Comparison of ENCODE assay signal across 8 mouse cellular contexts in the genomic region with DNA sequence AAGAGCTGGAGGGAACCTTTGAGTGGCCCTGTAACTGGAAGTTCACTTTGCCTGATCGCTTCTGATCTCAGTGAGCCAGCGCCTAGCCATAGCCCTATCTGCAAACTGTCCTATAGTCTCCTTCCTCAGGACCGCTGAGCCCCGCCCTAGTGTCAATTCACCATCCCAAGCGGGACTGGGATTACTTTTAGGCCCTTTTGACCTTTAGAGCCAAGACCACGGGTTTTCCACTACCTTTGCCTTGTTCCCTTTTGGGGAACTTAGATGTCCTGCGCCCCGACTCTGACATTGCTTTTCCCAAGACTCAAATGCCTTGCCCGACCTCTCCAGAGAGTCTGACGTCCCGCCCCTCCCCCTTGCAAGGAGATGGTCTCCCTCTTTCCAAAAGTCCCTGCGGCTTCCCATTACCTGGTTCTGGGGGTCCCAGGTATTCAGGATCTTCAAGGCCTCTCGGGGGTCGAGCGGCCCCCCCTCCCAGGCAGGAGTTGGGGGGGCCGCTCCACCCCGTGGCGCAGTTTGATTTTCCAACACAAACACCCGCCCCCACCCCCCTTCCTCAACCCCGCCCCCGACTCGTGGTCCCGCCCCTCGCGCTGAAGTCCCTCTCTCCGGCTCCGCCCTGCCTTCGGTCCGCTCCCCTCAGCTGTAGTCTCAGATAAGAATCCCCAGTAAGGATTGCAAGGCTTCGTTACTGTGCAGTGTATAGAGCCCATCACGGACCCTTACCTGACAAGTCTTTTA. TPM values are rescaled to one million over a fixed set of nuclear protein-coding genes. Genes with fewer than 3 reads are reported as not detected.
DNase-seq lines count a peak whose midpoint lies in the region; ATAC-seq and TF ChIP-seq lines count a peak whose summit lies in the region.

No protein-coding gene starts in this region.

- peaks cover 30% of the 10 kb centered on the region for H3K27me3 ChIP-seq in limb, embryonic 12.5 days
- peaks cover 39% of the 10 kb centered on the region for H3K27me3 ChIP-seq in midbrain, embryonic 12.5 days

- peak overlapping the region; percentile 4; the same call in 1 of the 2 replicates for H3K27ac ChIP-seq in embryonic fibroblast, embryonic 13.5 days (ENCODE audit: insufficient read depth, low read length)
- peak overlapping the region; percentile 99 for H3K27ac ChIP-seq in limb, embryonic 12.5 days
- H3K27ac ChIP-seq in midbrain, embryonic 12.5 days (replicated peaks): peak overlapping the region; percentile 98; the same call in 1 of the 2 replicates

- no peak; the same call in 1 of the 2 replicates for TF ChIP-seq POLR2A in embryonic fibroblast, embryonic 13.5 days (IDR thresholded peaks at IDR 0.05; ENCODE audit: low read depth, low read length)

- peak overlapping the region; percentile 99 for H3K4me2 ChIP-seq in limb, embryonic 12.5 days
- peak overlapping the region; percentile 98 for H3K4me2 ChIP-seq in midbrain, embryonic 12.5 days (replicated peaks)

- peak overlapping the region; percentile 54 for H3K9ac ChIP-seq in limb, embryonic 12.5 days (replicated peaks)
- peak overlapping the region; percentile 34; the same call in 1 of the 2 replicates for H3K9ac ChIP-seq in midbrain, embryonic 12.5 days (replicated peaks)

- WGBS in limb, embryonic 12.5 days: under 1% methylated on average over 31 of the region's 31 CpGs
- WGBS in midbrain, embryonic 12.5 days: under 1% methylated on average over 29 of the region's 31 CpGs

- TF ChIP-seq CTCF in embryonic fibroblast, embryonic 13.5 days (IDR thresholded peaks at IDR 0.05; ENCODE audit: borderline replicate concordance, insufficient read depth, low read length): no peak

- H3K36me3 ChIP-seq in limb, embryonic 12.5 days: no peaks in the 10 kb centered on the region
- H3K36me3 ChIP-seq in midbrain, embryonic 12.5 days: no peaks in the 10 kb centered on the region

- DNase-seq in CD4-positive, CD25-positive, alpha-beta regulatory T cell, adult 2 months (ENCODE audit: low read depth, low spot score): peak; percentile 76
- DNase-seq in ZHBTc4 (ENCODE audit: low read depth, low spot score): peak; percentile 86
- DNase-seq in heart, postnatal 4 days: peak; percentile 65
- peak; percentile 73 for DNase-seq in thymus, postnatal 14 days
- DNase-seq in right cerebral cortex, postnatal 36 days (ENCODE audit: low spot score in 2 of 2): no peak

- no peak for ATAC-seq in limb, embryonic 12.5 days (ENCODE audit: insufficient number of reproducible peaks, insufficient read depth, low FRiP score, low TSS enrichment, low read depth)
- no peak for ATAC-seq in midbrain, embryonic 12.5 days (ENCODE audit: low FRiP score, low read depth)

- H3K9me3 ChIP-seq in limb, embryonic 12.5 days: no peaks in the 10 kb centered on the region
- no peaks in the 10 kb centered on the region for H3K9me3 ChIP-seq in midbrain, embryonic 12.5 days

- H3K4me3 ChIP-seq in embryonic fibroblast, embryonic 13.5 days (ENCODE audit: insufficient read depth, low read length): peak overlapping the region; percentile 31
- peak overlapping the region; percentile 79 for H3K4me3 ChIP-seq in limb, embryonic 12.5 days (replicated peaks)
- peak overlapping the region; percentile 64 for H3K4me3 ChIP-seq in midbrain, embryonic 12.5 days

- no peaks in the 10 kb centered on the region for H3K4me1 ChIP-seq in embryonic fibroblast, embryonic 13.5 days (ENCODE audit: control insufficient read depth, insufficient read depth, low read length)
- H3K4me1 ChIP-seq in limb, embryonic 12.5 days (replicated peaks): peaks cover 38% of the 10 kb centered on the region
- peaks cover 45% of the 10 kb centered on the region for H3K4me1 ChIP-seq in midbrain, embryonic 12.5 days

RNA-seq across cellular contexts. Expression of a gene that starts 6.5 kb away (rescaled TPM):
- 31.8 and 33.4 TPM in 2 replicates for polyA plus RNA-seq in embryonic fibroblast, embryonic 13.5 days (2011; ENCODE audit: insufficient read length, low read depth, missing spikeins)
- total RNA-seq in heart, postnatal 4 days (2021): 10 to 100 TPM; 48.3 to 49.7 TPM
- polyA plus RNA-seq in limb, embryonic 12.5 days (2016; fragmentation: Nextera tagmentation; extraction: Ambion mirVana): 45.4 and 49.1 TPM in 2 replicates
- polyA plus RNA-seq in midbrain, embryonic 12.5 days (2016; fragmentation: Nextera tagmentation; extraction: Ambion mirVana): 48.7 and 50.7 TPM in 2 replicates

RNA-seq across cellular contexts. Expression of a gene that starts 21.9 kb away (rescaled TPM):
- polyA plus RNA-seq in embryonic fibroblast, embryonic 13.5 days (2011; ENCODE audit: insufficient read length, low read depth, missing spikeins): 9.1 and 10.3 TPM in 2 replicates
- total RNA-seq in heart, postnatal 4 days (2021): 10 to 100 TPM; 37.1 to 38.3 TPM
- 24.2 and 25.4 TPM in 2 replicates for polyA plus RNA-seq in limb, embryonic 12.5 days (2016; fragmentation: Nextera tagmentation; extraction: Ambion mirVana)
- polyA plus RNA-seq in midbrain, embryonic 12.5 days (2016; fragmentation: Nextera tagmentation; extraction: Ambion mirVana): 11.4 and 12.1 TPM in 2 replicates

RNA-seq across cellular contexts. Expression of a gene that starts 24.6 kb away (rescaled TPM):
- 51.0 and 51.7 TPM in 2 replicates for polyA plus RNA-seq in embryonic fibroblast, embryonic 13.5 days (2011; ENCODE audit: insufficient read length, low read depth, missing spikeins)
- 10 to 100 TPM; 21.3 to 22.1 TPM for total RNA-seq in heart, postnatal 4 days (2021)
- 42.5 and 42.6 TPM in 2 replicates for polyA plus RNA-seq in limb, embryonic 12.5 days (2016; fragmentation: Nextera tagmentation; extraction: Ambion mirVana)
- 52.9 and 53.8 TPM in 2 replicates for polyA plus RNA-seq in midbrain, embryonic 12.5 days (2016; fragmentation: Nextera tagmentation; extraction: Ambion mirVana)

RNA-seq across cellular contexts. Expression of a gene that starts 24.7 kb away (rescaled TPM):
- polyA plus RNA-seq in embryonic fibroblast, embryonic 13.5 days (2011; ENCODE audit: insufficient read length, low read depth, missing spikeins): 75.6 and 81.1 TPM in 2 replicates
- total RNA-seq in heart, postnatal 4 days (2021): 100 to 1,000 TPM in 1 of 2 experiments, 10 to 100 TPM in 1; 92.3 to 101 TPM
- 126 and 136 TPM in 2 replicates for polyA plus RNA-seq in limb, embryonic 12.5 days (2016; fragmentation: Nextera tagmentation; extraction: Ambion mirVana)
- 98.9 and 105 TPM in 2 replicates for polyA plus RNA-seq in midbrain, embryonic 12.5 days (2016; fragmentation: Nextera tagmentation; extraction: Ambion mirVana)

RNA-seq across cellular contexts. Expression of a gene that starts 50.8 kb away (rescaled TPM):
- 175 and 199 TPM in 2 replicates for polyA plus RNA-seq in embryonic fibroblast, embryonic 13.5 days (2011; ENCODE audit: insufficient read length, low read depth, missing spikeins)
- 10 to 100 TPM; 75.3 to 76.7 TPM for total RNA-seq in heart, postnatal 4 days (2021)
- polyA plus RNA-seq in limb, embryonic 12.5 days (2016; fragmentation: Nextera tagmentation; extraction: Ambion mirVana): 121 and 124 TPM in 2 replicates
- polyA plus RNA-seq in midbrain, embryonic 12.5 days (2016; fragmentation: Nextera tagmentation; extraction: Ambion mirVana): 78.7 and 88.5 TPM in 2 replicates

Comparison
In these comparisons a context has a peak if more than half of its experiments do, and no peak if none do; other contexts are left out.
1. DNase-seq: peak in CD4-positive, CD25-positive, alpha-beta regulatory T cell, adult 2 months (single experiment), ZHBTc4 (single experiment), heart, postnatal 4 days (single experiment) and thymus, postnatal 14 days (single experiment); none in right cerebral cortex, postnatal 36 days (0 of 2).
2. H3K27ac ChIP-seq: peak in every context shown above with its lines; median percentile 99 in limb, embryonic 12.5 days; 98 in midbrain, embryonic 12.5 days; 4 in embryonic fibroblast, embryonic 13.5 days.
3. Peak in every context shown above with its lines, with median percentiles within 50 percentile points of each other: H3K4me3 ChIP-seq.